Mouse (Mus musculus): Measurements from ENCODE around the gene Gm49318.

DNA sequence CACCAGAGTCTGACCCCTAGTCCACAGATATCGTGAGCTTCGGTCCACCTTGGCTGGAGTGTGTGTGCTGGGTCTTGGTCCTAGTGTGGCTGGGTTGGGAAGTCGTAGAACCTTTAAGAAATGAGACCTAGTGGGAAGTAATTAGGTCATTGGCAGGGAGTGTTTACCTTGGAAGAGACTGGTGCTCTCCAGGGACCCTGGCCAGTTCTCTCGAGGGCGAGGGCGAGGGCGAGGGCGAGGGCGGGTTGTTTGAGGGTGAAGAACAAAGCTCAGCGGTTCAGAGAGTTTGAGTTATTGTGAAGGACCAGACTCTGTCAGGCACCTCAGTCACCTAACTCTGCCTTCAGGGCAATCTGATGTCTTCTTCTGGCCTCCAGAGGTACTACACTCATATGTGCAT lies 33.2 kb downstream of the Gm49318 start:
- TF ChIP-seq CTCF (IDR thresholded peaks at IDR 0.05; ENCODE audit: low read depth) (no peak), EP300 (IDR thresholded peaks at IDR 0.05; ENCODE audit: low read depth) (no peak)
